Comparison of ENCODE assay signal across 17 mouse cellular contexts in the genomic region with DNA sequence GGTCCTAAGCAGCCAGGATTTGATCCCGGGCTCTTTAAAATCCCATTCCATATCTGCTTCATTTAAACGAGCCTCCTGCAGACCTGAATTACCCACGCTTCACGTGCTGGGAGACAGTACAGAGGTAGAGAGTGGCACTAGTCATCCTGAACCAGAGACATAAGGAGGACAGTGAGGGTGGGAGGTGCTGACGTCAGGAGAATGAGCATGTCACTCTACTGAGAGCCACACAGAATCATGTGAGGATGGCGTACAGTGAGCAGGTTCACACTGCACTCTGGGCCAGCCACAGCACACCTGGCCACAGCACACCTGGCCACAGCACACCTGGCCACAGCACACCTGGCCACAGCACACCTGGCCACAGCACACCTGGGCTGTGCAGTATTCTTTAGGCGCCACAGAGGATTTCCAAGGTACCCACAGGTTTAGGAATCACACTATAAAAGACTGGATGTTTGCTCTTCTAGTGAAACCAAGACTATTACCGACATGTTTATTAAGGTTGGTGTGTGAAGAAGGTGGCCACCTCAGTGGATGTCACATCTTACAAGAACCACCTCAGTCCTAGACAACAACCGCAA.
DNase-seq lines count a peak whose midpoint lies in the region; TF ChIP-seq lines count a peak whose summit lies in the region.
"Had no signal": no experiment of that assay in that cellular context is flagged by ENCODE, and none has a peak within 500 bp of the region (broad histone marks: within the 10 kb centered on the region; RNA-seq: fewer than 3 reads in every experiment).

No protein-coding gene starts in this region.

- no peak overlapping the region for H3K4me3 ChIP-seq in heart, embryonic 10.5 days
- H3K4me3 ChIP-seq in layer of hippocampus, adult 2 months = no peak overlapping the region
- H3K4me3 ChIP-seq: hindbrain, embryonic 10.5 days; intestine, embryonic 15.5 days; limb, embryonic 12.5 days; midbrain, embryonic 12.5 days had no signal

- TF ChIP-seq CTCF in layer of hippocampus, adult 2 months (conservative IDR thresholded peaks at IDR 0.05) = no peak

- H3K36me3 ChIP-seq in heart, embryonic 10.5 days = peaks cover 51% of the 10 kb centered on the region

- H3K27ac ChIP-seq in heart, embryonic 10.5 days = peak overlapping the region; percentile 73; the same call in 1 of the 2 replicates
- H3K27ac ChIP-seq in layer of hippocampus, adult 2 months = peak overlapping the region; percentile 18; the same call in 1 of the 2 replicates
- H3K27ac ChIP-seq: hindbrain, embryonic 10.5 days; intestine, embryonic 15.5 days; limb, embryonic 12.5 days; macrophage; midbrain, embryonic 12.5 days had no signal

- no peaks in the 10 kb centered on the region for H3K9me3 ChIP-seq in heart, embryonic 10.5 days
- H3K9me3 ChIP-seq: hindbrain, embryonic 10.5 days; intestine, embryonic 15.5 days; limb, embryonic 12.5 days; midbrain, embryonic 12.5 days had no signal

- 77% methylated on average over 9 of the region's 9 CpGs for WGBS in heart, embryonic 10.5 days

- no peaks in the 10 kb centered on the region for H3K27me3 ChIP-seq in heart, embryonic 10.5 days (ENCODE audit: insufficient read depth, poor library complexity, severe bottlenecking)
- H3K27me3 ChIP-seq: intestine, embryonic 15.5 days; limb, embryonic 12.5 days; midbrain, embryonic 12.5 days had no signal

- no peak for DNase-seq in heart, embryonic 10.5 days (ENCODE audit: low spot score)
- no peak for DNase-seq in heart, postnatal 25 days (ENCODE audit: low spot score)
- DNase-seq in layer of hippocampus, adult 2 months (ENCODE audit: low spot score in 2 of 2) = no peak
- DNase-seq in layer of hippocampus, adult 8-10 months (ENCODE audit: low spot score in 2 of 2) = no peak
- peak; percentile 31 to 68 for DNase-seq in right cerebral cortex, adult 2 months (ENCODE audit: low spot score in 2 of 2)
- DNase-seq in right cerebral cortex, postnatal 10 days (ENCODE audit: low spot score in 2 of 2) = no peak
- no peak for DNase-seq in adipocyte (ENCODE audit: low spot score)
- DNase-seq: cerebellum, adult 11-12 months; cerebellum, postnatal 14 days; forebrain, postnatal 0 days; retina, postnatal 1 day; thymus, postnatal 14 days had no signal

- peaks cover 49% of the 10 kb centered on the region for H3K4me1 ChIP-seq in heart, embryonic 10.5 days
- H3K4me1 ChIP-seq: intestine, embryonic 15.5 days; limb, embryonic 12.5 days; midbrain, embryonic 12.5 days had no signal

- intact Hi-C loops in heart, postnatal 25 days (cut with DNase I) = no loop called here

Comparison
In these comparisons a context has a peak if more than half of its experiments do, and no peak if none do; other contexts are left out.
1. DNase-seq: peak in right cerebral cortex, adult 2 months (2 of 2); none in heart, embryonic 10.5 days (single experiment), heart, postnatal 25 days (single experiment), layer of hippocampus, adult 2 months (0 of 2), layer of hippocampus, adult 8-10 months (0 of 2), right cerebral cortex, postnatal 10 days (0 of 2) and adipocyte (single experiment).